Mouse (Mus musculus) stomach, postnatal 0 days (tissue): ENCODE results near the gene Cd2. TPM values are rescaled to one million over a fixed set of nuclear protein-coding genes. Genes with fewer than 3 reads are reported as not detected.

Source experiments
- ATAC-seq: fragments of 200-750 bp; cut with Nextera tagmentation; 2 replicates; pipeline ENCODE4 v1.8.0; 2017; ENCODE audit not compliant: low FRiP score, low TSS enrichment
- DNase-seq: peaks from one replicate; pipeline ENCODE4 v3.0.0-alpha.2; 2016; ENCODE audit warnings: low spot score
- H3K27ac ChIP-seq: fragments of 300-500 bp; sonication (generic); replicated peaks from 2 replicates; pipeline ENCODE4 v1.5.1; 2014; ENCODE audit warnings: mild to moderate bottlenecking, control low read depth
- H3K27me3 ChIP-seq: fragments of 300-500 bp; sonication (generic); 2 replicates; pipeline ENCODE4 v1.6.1; 2014; ENCODE audit warnings: low read length; ENCODE audit not compliant: control insufficient read depth, insufficient read depth
- H3K36me3 ChIP-seq: fragments of 300-500 bp; sonication (generic); 2 replicates; pipeline ENCODE4 v1.6.1; 2014; ENCODE audit warnings: low read length, mixed read lengths; ENCODE audit not compliant: control insufficient read depth, insufficient read depth
- H3K4me1 ChIP-seq: fragments of 300-500 bp; sonication (generic); replicated peaks from 2 replicates; pipeline ENCODE4 v1.6.1; 2014; ENCODE audit warnings: antibody characterized with exemption; ENCODE audit not compliant: control insufficient read depth, insufficient read depth
- H3K4me2 ChIP-seq: fragments of 300-500 bp; sonication (generic); replicated peaks from 2 replicates; pipeline ENCODE4 v1.6.1; 2014; ENCODE audit warnings: low read depth, mild to moderate bottlenecking, control low read depth, moderate library complexity
- H3K4me3 ChIP-seq: fragments of 300-500 bp; sonication (generic); 2 replicates; pipeline ENCODE4 v1.5.1; 2014; ENCODE audit warnings: low read depth, low read length, control low read depth
- H3K9ac ChIP-seq: fragments of 300-500 bp; sonication (generic); 2 replicates; pipeline ENCODE4 v1.6.1; 2014; ENCODE audit warnings: mild to moderate bottlenecking, low read length, control low read depth, mixed read lengths
- H3K9me3 ChIP-seq: fragments of 300-500 bp; sonication (generic); 2 replicates; pipeline ENCODE4 v1.6.1; 2016; ENCODE audit warnings: low read length; ENCODE audit not compliant: control insufficient read depth
- CTCF ChIP-seq: IDR thresholded peaks from 2 replicates; pipeline ENCODE4 v1.5.1; 2016; ENCODE audit warnings: antibody characterized with exemption, low read depth, mild to moderate bottlenecking, moderate library complexity
- EP300 ChIP-seq: optimal IDR thresholded peaks from 2 replicates; pipeline ENCODE3; 2016; ENCODE audit warnings: antibody characterized with exemption
- WGBS: fragments of 180-500 bp; shearing (Covaris S2); extraction: QIAGEN DNeasy Blood & Tissue Kit; methylation state at CpG from one replicate; pipeline ENCODE4 v1.1.7; 2014; 5-methylcytosine and 5-hydroxymethylcytosine counted together
- polyA plus RNA-seq: library from polyadenylated mRNA; unstranded; fragments of >200 nt; fragmentation: Nextera tagmentation; extraction: Ambion mirVana; gene quantifications from 2 replicates; pipeline ENCODE4 v1.2.1, GENCODE M21; 2015

Cd2 gene
- polyA plus RNA-seq, 1 experiment from 2014 or later = not detected

DNA sequence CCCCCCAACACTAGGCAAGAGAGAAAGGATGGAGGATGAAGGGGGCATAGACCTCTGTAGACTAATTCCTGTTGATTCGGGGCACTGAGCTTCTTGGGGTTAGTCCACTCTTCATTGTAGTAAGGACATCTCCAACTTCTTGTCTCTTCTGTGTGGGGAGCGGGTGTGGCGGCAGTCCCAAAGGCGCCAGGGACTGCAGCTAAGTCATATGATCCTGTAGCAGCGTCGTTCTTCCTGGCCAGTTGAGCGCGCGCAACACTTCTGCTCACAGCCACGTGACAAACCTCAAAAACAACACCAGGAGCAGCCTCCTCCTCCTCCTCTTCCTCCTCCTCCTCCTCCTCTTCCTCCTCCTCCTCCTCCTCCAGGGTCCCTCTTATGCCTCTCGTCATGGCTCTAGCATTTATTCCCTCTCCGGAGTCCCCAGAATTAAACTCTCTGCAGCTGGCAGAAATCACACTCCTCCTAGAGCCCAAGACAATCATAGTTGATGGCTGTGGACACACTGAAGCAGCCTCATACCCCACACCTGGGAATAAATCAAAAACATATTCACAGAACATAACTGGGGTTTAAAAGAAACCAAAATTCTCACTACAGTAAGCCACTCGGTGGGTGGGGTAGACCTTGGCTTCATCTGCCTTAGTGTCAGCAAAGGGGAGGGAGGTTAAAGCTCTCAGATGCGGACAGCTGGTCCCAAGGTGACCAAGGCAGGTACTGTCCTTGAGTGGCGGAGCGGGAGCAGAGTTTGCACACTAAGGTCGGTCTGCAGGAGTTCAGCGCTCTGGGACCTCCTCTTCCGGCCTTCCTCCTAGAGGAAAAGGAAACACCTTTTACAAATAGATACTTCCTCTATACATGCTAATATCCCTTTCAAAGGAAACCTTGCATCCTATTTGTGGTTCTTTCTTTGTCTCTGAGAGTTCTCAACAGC is 3.1 kb upstream of the Cd2 start:
- H3K4me1 ChIP-seq = no peaks in the 10 kb centered on the region
- TF ChIP-seq CTCF (no peak), EP300 (no peak)
- no peaks in the 10 kb centered on the region for H3K27me3 ChIP-seq
- no peaks in the 10 kb centered on the region for H3K9me3 ChIP-seq
- H3K27ac ChIP-seq = no peak overlapping the region
- no peak for DNase-seq
- WGBS = 81% methylated on average over 19 of the region's 19 CpGs
- no peak overlapping the region for H3K9ac ChIP-seq
- H3K36me3 ChIP-seq = no peaks in the 10 kb centered on the region
- H3K4me3 ChIP-seq = no peak overlapping the region
- H3K4me2 ChIP-seq = no peak overlapping the region
- ATAC-seq = no peak

GRCm38 (mm10) chr3:101290036-101290435 is 2.3 kb upstream of the Cd2 start:
- WGBS = 85% methylated on average over 7 of the region's 7 CpGs
- Histone ChIP-seq H3K9ac (no peak overlapping the region), H3K36me3 (no peaks in the 10 kb centered on the region), H3K4me2 (no peak overlapping the region), H3K9me3 (no peaks in the 10 kb centered on the region), H3K4me1 (no peaks in the 10 kb centered on the region), H3K27me3 (no peaks in the 10 kb centered on the region), H3K4me3 (no peak overlapping the region), H3K27ac (no peak overlapping the region)
- DNase-seq (no peak), ATAC-seq (no peak)
- TF ChIP-seq CTCF (no peak), EP300 (no peak)

DNA sequence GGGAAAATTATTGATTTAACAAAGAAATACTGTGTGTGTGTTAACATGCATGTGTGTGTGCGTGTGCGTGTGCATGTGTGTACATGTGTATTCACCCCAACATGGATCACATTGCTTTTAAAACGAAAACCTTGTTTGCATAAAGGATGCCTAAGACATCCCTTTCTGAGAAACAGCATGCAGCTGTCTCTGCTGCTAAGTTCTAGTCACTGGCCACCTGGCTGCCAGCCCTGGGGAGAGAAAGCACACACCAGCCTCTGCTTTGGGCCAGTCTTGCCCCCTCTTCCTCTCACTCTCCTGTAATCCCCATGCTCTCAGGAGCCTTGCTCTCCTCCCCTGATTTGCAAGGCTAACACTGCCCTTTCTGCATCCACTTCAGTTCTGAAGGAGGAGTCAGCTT is 1.7 kb upstream of the Cd2 start:
- Histone ChIP-seq H3K9ac (no peak overlapping the region), H3K4me3 (no peak overlapping the region), H3K4me2 (no peak overlapping the region), H3K27ac (no peak overlapping the region), H3K4me1 (no peaks in the 10 kb centered on the region), H3K27me3 (no peaks in the 10 kb centered on the region), H3K9me3 (no peaks in the 10 kb centered on the region), H3K36me3 (no peaks in the 10 kb centered on the region)
- WGBS = 82% methylated on average over 3 of the region's 3 CpGs
- ATAC-seq = no peak
- no peak for TF ChIP-seq EP300
- no peak for TF ChIP-seq CTCF
- no peak for DNase-seq

- no peak for ATAC-seq
- Histone ChIP-seq H3K36me3 (no peaks in the 10 kb centered on the region), H3K4me3 (no peak overlapping the region), H3K27me3 (no peaks in the 10 kb centered on the region), H3K4me2 (no peak overlapping the region), H3K9me3 (no peaks in the 10 kb centered on the region), H3K9ac (no peak overlapping the region), H3K27ac (no peak overlapping the region), H3K4me1 (no peaks in the 10 kb centered on the region)
- WGBS = 83% methylated on average over 12 of the region's 12 CpGs
- no peak for TF ChIP-seq EP300
- no peak for TF ChIP-seq CTCF
- DNase-seq = no peak
These were observed 1.1 kb downstream of the Cd2 start for GRCm38 (mm10) chr3:101286336-101287325.

DNA sequence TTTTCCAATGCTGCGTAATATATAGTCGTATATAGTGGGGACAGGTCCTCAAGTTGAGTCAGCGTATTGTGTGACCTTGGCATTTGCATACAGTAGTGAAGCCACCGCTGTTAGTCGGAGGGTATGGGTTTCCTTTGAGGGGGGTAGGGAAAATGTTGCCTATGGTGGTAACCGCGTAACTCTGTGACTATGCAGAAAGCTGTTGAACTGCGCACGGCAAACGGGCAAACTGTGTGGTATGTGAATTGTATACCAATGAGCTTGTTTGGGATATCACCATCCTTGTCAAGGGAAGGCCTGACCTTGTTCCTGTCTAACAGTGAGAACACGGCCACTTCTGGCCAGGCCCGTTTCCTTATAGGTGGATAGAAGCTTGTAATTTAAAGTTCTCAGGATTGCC is 1.9 kb downstream of the Cd2 start:
- H3K4me1 ChIP-seq = no peaks in the 10 kb centered on the region; the same call in 1 of the 2 replicates
- H3K4me2 ChIP-seq = no peak overlapping the region
- WGBS = 90% methylated on average over 12 of the region's 12 CpGs
- H3K27me3 ChIP-seq = no peaks in the 10 kb centered on the region
- no peak overlapping the region for H3K27ac ChIP-seq
- ATAC-seq = no peak
- no peaks in the 10 kb centered on the region for H3K9me3 ChIP-seq
- TF ChIP-seq EP300 (no peak), CTCF (no peak)
- no peak overlapping the region for H3K9ac ChIP-seq
- DNase-seq = no peak
- no peaks in the 10 kb centered on the region for H3K36me3 ChIP-seq
- no peak overlapping the region for H3K4me3 ChIP-seq
